Mouse (Mus musculus): Measurements from ENCODE around the gene Fuk.

DNA sequence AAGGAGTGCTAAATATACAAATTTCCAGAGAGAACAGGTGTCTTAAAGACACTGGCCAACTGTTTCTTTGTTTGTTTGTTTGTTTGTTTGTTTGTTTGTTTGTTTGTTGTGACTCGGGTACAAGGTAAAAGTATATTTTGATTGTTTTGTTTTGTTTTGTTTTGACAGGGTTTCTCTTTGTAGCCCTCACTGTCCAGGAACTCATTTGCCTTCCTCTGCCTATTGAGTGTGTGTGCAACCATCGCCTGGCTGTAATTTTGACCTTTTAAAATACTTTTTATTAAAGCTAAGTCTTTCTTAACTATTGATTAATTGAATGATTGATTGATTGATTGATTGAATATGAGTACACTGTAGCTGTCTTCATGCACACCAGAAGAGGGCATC, 284 bp upstream of the Fuk start:
- TF ChIP-seq CTCF (IDR thresholded peaks at IDR 0.05; ENCODE audit: borderline replicate concordance, control insufficient read depth, extremely low read depth, insufficient read depth, low read length, poor library complexity) (no peak), POLR2A (IDR thresholded peaks at IDR 0.05; ENCODE audit: control insufficient read depth, extremely low read depth, insufficient read depth, low read length, poor library complexity) (no peak)

Data from thymus, adult 2 months (tissue).